Mouse (Mus musculus) right cerebral cortex, postnatal 36 days (tissue): ENCODE data around the gene Vmn2r101.

Source experiments
- DNase-seq, 2 experiments: peaks; one replicate each; pipeline ENCODE4 v3.0.0; 2022; ENCODE audit warnings: low spot score in 2 of 2, mixed read lengths in 1 of 2

The Vmn2r101 gene

DNA sequence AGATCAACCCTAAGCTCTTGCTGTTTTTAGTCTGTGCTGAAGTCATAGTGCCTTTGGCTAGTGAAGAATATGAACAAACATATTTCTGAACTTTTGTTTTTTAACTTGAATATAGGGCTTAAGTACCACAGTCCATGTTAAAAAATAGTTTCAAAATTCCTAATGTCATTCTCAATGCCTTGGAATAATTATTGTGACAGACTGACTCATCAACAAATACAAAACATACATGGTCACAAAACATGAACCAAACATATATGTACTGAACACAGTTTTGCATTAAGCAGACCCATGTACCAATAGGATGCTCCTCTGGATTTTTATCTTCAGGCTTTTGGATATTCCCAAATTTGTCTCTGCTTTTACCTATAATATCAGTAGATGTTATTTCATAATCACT is at the start of gene Vmn2r101:
Gene Vmn2r101, plus strand, starts transcription at position 301 of the 400 bp plus-strand sequence.
- no peak for DNase-seq

DNA sequence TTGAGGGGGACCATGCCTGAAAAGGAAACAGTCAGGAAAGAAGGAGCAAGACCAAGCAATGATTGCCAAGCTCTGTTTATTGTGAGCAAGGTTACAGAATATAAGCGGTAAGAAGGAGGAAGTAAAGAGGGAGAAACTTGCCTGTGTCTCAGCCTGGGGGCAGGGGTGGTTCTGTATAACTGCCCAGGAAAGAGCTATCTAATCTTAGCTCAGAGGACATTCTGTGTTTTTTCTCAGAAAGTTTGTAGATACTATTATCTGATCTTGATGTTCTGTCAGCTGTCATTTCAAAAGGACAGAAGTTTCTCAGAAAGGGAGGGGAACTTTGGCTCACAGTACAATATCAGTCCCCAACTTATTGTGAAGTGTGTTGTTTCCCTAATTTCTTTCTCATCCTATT is 52.3 kb downstream of the Vmn2r101 start:
- DNase-seq, result no peak

DNA sequence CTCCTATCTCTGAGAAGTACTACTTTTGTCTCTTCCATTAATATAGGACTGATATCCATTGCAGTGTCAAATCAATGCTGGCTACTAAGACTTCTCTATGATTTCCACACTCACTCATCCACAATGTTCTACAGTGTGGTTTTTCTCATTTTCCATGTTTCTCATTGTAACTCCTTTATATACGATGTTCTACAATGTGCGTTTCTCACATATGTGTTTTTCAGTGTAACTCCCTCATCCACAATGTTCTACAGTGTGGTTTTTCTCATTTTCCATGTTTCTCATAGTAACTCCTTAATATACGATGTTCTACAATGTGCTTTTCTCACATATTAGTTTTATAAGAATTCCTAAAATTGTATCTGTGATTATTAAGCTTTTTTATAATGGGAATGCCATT is 81.4 kb downstream of the Vmn2r101 start:
- DNase-seq, result no peak

DNA sequence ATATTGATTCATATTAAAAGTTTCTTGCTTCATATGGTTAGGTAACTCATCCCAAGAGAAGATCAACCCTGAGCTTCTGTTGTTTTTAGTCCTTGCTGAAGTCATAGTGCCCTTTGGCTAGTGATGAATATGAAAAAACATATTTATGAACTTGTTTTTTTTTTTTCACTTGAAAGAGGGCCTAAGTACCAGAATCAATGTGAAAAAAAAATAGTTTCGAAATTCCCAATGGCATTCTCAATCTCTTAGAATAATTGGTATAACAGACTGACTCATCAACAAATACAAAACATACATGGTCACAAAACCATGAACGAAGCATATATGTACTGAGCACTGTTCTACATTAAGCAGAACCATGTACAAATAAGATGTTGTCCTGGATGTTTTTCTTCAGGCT is 83.0 kb downstream of the Vmn2r101 start, which contains the start of gene Vmn2r102:
Gene Vmn2r102, plus strand, starts transcription at position 301 of the 400 bp plus-strand sequence.
- DNase-seq, result no peak
